Mouse (Mus musculus) brain, embryonic 18.5 days (tissue): ENCODE measurements around the gene Ccdc120.
"Not testable (repeated sequence)": the region's sequence is repeated elsewhere in the genome, so short reads cannot be mapped to it uniquely, and the experiment has no call there.

Experiments
- DNase-seq: peaks from one replicate; pipeline ENCODE4 v3.0.0-alpha.2; 2012; ENCODE audit warnings: low read depth, low spot score

Gene Ccdc120

DNA sequence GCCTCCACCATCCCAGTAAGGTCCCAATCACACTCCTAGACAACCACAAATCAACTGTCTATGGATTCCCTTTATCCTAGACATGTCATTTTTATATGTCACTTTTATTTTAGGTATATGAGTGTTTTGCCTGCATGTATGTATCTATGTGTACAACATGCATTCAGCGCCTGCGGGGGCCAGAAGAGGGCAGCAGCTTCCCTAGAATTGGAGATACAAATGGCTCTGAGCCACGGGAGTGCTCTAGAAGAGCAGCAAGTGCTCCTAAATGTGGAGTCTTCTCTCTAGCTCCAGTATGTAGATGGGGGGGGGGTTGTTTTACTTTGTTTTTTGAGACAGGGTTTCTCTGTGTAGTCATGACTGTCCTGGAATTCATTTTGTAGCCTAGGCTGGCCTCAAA lies 2.9 kb upstream of the Ccdc120 start:
- not testable (repeated sequence) for DNase-seq

DNA sequence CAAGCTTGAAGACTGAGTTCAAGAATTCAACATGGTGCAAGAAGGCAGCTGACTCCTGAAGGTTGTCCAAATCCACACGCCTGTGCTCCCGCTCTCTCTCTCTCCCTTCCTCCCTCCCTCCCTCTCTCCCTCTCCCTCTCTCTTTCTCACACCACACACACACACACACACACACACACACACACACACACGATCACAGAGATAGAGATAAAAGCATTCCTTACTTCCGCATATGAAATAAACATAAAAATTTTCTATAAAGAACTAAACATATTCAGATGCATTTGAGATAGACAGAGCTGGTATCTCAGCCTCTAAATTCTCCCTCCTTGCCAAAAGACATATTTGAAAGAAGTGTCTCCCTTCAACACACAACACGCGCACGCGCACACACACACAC lies 5.3 kb downstream of the Ccdc120 start:
- DNase-seq, result no peak

DNA sequence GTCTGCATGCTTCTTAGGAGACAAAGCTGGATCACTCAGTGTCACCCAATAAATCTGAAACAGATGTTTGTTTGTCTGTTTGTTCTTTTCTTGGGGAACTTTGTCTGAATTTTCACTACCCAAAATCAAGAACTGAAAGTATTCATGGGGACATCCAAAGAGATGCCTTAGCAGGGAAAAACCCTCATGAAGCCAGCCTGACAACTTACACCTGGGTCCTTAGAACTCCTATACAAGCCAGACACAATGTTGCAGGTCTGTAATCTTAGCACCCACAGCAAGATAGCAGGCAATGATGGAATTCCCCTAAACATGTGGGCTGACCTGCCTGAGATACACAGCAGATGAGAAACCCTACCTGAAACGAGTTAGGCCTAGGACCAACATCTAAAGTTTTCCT lies 5.8 kb downstream of the Ccdc120 start:
- DNase-seq, result no peak

DNA sequence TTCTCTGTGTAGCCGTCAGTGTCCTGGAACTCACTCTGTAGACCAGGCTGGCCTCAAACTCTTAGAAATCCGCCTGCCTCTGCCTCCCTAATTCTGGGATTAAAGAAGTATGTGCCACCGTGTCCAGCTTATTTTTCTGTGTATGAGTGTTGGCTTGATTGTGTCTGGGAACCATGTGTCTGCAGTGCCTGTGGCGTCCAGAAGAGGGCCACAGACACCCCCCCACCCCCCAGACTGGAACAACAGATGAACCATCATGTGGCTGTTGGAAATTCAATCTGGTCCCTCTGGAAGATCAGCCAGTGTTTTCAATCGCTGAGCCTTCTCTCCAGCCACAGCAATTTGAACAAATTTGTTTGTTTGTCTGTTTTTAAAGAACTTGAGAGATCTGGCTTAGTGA lies 7.2 kb downstream of the Ccdc120 start:
- DNase-seq, result no peak

DNA sequence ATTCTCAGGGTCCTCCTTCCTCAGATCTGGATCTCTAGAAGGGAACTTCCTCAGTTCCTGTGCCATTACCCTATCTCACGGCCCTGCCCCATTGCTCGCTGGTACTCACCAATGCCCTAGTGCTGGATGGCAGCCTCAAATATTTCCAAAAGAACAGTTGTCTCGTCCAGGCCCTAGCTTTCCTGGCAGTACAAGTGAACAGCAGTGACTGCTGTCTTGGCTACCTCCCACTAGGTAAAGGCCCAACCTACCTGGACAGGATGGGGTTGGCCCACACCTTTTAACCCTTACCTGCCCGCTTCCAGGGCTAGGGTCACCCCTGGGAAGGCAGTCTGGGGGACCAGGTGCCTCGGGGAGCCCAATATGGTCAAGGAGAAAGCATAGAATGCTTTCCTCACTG lies 9.6 kb downstream of the Ccdc120 start:
- no peak for DNase-seq

DNA sequence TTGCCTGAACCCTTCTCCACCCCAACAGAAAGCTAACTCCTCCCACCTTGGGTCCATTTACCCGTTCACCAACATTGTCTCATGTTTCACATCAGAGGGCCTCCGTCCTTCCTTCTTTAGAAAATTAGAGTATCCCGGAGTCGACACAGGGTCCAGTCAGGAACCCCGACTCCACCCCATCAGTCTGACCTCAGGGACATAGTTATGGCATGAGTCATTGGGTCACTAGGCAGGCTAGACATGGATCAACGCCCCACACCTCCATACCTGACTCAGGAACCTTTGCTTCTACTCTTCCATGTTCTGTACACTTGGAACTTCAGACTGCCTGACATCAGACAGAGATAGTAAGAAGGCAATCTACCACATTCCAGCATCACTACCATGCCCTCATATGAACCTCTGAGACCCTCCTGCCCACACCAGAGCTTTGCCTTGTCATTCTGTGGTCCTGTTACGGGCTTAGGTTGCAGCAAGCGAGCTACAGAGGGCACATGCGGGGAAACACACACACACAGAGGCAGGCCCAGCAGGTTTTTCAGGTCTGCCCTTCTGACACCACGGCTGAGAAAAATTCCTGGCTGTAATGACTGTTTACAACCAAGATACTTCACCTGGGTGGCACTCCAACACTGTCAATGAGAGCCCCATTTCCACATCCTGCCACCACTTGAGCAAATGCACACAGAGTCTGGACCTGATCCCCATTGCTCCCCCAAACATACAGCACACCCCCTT lies 10.5 kb downstream of the Ccdc120 start:
- DNase-seq, result no peak

DNA sequence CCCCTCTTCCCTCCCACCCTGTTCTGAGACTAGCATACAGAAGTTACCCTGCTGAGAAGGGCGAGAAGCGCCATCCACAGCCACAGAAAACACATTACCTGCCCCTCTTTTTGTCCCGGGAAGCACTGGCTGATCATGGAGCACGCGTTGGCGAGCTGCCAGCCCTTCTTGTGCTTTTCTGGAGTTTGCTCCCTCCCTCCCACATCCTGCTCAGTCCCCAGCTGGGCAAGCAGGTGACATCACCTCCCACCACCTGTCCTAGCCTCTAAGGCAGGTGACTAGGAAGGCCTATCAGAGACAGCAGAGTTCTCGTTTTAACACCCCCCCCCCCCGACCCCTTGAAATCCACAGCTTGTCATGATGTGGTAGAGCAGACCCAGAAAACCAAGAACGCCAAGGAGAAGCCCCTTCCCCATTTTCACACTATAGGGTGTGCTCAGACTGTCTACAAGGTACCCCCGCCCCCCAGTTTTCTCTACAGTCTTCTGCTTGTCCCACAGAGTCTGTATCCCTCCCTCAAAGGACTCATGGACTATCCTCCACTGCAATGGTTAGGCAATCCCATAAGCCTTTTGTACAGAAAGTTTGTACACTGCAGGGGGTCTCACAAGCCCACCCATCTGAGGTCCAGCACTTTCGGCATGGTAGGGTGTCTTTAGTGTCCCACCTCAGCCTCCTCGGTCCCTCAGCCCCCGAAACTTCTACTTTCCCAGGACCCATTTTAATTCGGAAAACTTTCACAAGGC lies 11.2 kb downstream of the Ccdc120 start:
- no peak for DNase-seq

DNA sequence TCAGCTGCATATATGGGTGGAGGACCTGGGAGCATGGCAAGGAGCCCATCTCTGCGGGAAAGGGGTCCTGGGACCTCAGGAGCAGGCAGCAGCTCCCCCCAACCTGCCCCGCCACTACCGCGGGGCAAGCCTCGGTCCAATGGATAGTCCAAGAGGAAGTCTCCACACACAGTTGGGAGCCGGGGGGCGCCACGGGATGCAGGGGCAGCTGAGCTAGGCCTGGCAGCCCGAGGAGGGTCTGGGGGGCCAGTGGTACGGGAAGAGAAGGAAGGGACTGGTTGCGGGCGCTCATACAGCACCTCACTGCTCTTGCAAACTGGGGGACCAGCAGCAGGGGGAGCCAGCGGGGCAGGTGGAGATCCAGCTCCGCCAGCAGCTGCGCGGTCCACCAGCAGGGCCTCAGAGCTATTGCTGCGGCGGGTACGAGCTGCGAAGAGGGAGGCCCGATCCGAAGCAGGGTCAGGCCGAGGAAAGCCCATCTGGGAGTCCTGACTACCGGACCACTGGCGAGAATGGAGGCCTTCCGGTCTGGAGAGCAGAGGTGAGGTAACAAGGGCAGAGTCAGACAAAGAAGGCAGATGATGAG lies 17.0 kb downstream of the Ccdc120 start:
- DNase-seq, result no peak

DNA sequence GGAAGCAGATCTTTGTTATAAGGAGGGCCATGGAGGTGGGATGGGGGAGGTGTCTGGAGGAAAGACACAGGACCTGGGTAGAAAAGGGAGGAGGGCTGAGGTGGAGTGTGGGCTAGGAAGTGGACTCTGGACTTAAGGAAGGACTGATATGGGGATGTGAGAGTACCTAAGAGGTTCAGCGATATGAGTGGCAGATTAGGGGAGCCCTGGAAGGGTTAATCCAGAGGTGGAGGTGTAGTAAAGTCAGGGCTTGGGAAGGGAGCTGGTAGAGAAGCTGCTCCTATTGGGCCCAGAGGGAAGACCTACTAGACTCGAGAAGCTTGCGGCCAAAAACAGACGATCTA lies 21.8 kb downstream of the Ccdc120 start:
- DNase-seq, result no peak

DNA sequence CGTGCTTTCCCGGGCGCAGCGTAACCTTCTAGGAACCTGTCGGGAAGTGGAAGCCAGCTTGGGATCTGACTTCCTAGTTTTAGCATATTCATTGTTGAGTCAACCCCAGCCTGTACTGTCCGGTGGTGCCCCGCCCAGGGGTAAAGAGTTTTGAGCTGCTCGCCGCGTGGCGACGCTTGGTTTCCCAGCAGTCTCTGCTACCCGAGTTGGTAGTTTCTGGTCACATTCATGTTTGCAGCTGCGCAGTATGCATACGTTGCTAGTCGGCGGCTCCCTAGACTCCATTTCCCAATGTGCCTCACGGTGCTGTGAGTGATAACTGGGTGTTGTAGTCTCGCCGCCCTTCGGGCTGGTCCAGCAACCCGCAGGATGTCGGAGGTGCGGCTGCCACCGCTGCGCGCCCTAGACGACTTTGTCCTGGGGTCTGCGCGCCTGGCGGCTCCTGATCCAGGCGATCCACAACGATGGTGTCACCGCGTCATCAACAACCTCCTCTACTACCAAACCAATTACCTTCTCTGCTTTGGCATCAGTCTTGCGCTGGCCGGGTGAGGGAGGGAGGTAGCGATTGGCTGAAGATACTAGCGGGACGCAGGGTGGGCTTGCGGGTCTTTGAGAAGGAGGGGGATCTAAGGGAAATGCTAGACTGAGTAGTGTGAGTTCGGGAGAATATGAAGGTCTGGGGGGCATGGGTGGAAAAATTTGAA lies 22.3 kb downstream of the Ccdc120 start, which contains the start of gene Praf2:
Praf2 (plus strand) TSS at position 225 of the 707 bp plus-strand sequence.
- peak; percentile 74 for DNase-seq

DNA sequence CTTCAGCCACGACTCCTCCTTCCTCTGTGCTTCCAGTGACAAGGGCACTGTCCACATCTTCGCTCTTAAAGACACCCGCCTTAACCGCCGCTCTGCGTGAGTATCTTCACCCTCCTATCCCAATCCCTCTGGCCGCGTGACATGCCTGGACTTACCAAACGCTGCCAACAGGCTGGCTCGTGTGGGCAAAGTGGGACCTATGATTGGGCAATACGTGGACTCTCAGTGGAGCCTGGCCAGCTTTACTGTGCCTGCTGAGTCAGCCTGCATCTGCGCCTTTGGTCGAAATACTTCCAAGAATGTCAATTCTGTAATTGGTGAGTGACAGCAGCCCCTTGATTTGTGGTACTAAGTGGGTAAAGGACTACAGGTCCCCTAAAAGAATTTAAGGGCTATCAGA lies 23.5 kb downstream of the Ccdc120 start:
- DNase-seq, result no peak

DNA sequence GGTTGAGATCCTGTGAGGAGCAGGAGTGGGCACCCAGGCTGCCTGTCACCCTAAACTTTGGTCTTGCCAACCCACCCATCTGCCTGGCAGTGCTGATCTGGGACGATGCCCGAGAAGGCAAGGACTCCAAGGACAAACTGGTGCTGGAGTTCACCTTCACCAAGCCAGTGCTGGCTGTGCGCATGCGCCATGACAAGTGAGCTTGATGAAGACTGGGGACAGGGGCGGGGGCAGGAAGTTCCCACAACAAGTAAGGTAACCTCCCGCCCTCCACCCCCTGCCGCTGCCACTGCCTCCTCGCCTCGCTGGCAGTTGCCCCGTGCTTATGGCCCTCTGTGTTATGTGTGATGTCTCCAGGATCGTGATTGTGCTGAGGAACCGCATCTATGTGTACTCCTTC lies 24.9 kb downstream of the Ccdc120 start:
- no peak for DNase-seq

DNA sequence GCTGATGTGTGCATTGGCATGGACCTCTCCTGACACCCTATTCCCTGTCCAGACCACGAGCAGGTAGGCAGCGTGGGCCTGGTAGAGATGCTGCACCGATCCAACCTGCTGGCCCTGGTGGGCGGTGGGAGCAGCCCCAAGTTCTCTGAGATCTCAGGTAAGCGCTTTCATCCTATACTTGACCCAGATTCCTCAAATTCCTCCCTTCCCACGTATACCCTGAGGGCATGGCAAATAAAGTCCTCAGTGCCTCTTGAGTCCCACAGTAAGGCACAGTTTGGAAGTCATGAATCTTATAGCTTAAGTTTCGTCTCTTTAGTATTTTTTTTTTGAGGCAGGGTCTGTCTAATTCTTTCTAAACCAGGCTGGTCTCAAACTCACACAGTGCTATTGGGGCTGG lies 26.6 kb downstream of the Ccdc120 start:
- DNase-seq, result no peak

DNA sequence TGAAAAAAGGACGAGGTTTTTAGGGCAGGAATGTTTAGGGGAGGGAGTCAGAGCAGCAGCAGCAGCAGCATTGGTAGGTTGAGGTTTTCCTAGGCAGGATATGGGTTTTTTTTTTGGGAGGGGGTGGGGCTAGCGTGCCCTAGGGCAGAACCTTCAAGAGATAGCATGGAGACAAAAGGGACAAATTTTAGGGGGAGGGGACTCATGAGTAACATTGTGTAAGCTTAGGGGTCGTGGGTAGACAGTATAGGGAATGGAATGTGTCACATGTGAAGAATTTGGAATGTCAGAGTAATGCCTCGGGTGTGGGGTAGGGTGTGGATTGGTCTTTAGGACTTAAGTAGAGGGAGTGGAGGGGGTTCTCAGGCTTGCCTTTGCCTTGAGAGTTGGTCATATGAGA lies 28.0 kb downstream of the Ccdc120 start:
- DNase-seq, result no peak

DNA sequence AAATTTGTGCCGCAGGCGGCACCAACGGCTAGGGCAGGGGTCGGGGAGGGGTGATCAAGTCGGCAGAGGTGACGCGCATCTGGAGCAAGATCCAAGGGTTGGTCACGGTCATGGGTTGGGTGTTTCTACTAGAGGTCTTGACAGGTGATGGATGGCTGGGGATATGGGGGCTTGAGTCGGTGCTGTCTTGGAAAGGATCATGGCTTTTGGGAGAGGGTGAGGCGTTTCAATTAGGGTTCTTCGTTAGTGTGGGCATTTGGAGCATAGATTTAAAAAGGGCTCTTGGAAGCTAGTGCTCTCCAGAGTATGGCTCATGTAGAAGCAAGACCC lies 28.5 kb downstream of the Ccdc120 start:
- no peak for DNase-seq

DNA sequence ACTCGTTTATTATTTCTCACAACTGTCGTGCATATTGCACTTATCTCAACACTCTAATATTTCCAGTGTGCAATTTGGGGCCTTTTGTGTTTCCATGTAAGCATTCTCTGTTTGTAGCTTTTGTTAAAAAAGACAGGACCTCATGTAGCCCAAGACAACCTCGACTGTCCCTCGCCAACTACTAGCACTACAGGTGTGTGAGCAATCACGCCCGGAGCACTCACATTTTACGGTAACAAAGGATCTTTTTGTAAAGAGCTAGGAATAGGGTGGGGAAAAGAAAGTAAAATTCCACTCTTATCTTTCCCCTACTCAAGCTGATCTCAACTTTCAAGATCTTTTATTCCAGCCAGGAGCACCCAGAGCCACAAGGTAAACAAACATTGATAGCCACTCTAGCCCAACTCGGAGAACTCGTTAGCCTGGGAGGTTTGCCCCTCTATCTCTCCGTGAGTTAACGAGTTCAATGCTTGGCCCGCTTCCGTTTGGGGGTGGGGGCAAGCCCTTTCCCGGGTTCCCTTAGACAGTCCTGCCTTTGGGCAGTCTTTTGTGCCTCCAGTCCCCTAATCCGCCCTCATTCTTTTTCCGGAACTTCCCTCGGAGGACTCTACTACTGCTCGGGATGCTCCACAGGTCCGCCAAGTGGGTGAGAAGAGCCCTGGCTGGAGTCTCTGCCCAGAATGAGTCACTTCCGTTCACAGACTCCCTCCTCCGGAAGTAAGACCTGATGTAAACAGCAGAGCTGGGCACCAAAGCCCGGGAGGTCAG lies 29.0 kb downstream of the Ccdc120 start, which contains the start of gene Gm45208:
Gm45208 (plus strand) TSS at position 732 of the 768 bp plus-strand sequence.
- peak; percentile 58 for DNase-seq

DNA sequence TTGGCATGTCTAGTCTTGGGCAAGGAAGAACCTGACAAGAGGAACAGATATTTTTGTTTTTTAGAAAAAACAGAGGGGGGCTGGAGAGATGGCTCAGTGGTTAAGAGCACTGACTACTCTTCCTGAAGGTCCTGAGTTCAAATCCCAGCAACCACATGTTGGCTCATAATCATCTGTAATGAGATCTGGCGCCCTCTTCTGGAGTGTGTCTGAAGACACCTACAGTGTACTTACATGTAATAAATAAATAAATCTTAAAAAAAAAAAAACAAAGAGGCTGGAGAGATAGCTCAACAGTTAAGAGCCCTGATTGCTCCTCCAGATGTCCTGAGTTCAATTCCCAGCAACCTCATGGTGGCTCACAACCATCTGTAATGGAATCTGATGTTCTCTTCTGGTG lies 34.6 kb downstream of the Ccdc120 start:
- not testable (repeated sequence) for DNase-seq

DNA sequence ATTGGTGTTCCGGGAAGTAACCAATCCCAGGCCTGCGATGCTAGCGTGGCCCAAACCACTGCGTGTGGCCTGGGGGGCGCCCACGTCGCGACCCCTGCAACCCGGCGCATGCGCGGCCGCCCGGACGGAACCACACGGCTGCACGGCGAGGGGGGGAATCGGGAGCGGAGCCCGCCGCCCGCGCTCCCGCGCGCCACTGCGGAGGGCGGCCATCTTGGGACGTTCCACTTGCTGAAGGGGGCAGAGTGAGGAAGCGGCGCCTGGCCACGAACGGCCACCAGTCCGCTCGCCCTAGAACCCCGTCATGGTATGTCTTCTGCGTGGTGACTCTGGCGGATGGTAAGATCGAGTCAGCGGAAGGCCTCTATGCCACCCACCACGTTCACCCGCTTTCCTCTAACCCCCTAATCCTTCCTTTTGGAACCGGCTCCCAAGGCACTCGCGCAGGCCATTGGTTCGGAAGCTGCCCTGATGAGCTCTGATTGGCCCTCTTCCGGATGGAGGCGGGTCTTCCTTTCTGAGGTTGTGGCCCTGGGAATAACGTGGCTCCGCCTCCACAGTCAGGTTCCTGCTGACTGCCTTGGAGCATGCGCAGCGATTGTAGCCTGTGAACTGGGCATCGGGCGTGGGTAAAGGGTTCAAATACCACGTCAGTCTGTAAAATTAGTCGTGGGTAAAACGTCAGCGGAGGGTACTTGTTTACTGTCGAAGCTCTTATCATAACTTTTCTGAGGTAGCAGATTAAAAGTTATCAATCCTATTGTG lies 36.4 kb downstream of the Ccdc120 start, which contains the start of gene Wdr45:
Wdr45 (plus strand) TSS at position 199 of the 765 bp plus-strand sequence.
- peak; percentile 89 for DNase-seq

DNA sequence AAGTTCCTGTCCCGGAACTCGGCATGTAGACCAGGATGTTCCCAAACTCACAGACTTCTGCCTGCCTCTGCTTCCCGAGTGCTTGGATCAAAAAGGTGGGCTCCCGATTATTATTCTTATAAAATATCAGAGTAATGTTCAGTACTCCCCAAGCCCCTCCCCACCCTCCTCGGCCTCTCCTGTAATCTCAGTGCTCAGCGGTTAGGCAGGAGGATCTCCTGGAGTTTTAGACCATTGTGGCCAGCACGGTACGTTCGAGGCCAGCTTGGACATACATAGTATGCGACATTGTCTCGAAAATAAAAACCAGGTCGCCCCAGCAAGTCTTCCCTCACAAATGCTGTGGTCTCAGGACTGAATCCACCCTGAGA lies 37.0 kb downstream of the Ccdc120 start:
- DNase-seq, result not testable (repeated sequence)

DNA sequence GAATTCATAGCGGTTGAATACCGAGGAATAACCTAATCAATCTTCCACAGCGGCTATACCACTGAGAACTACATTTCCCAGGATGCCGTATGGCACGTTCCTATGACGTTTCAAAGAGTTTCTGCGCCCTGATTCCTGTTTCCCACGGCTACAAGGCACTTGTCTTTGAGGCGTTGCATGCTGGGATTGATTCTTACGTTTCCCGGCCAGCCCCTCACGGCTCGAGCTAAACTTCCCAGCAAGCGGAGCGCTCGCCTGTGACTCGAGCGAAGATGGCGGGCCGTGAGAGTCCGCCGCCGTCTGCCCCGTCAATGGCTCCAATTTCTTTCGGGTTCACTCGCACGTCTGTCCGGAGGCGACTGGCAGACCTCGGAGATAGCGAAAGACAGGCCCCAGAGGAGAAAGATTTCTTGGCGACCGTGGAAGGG lies 53.7 kb downstream of the Ccdc120 start, which contains the start of gene Gpkow:
Gpkow (plus strand) TSS at position 178 of the 428 bp plus-strand sequence.
- peak; percentile 86 for DNase-seq

DNA sequence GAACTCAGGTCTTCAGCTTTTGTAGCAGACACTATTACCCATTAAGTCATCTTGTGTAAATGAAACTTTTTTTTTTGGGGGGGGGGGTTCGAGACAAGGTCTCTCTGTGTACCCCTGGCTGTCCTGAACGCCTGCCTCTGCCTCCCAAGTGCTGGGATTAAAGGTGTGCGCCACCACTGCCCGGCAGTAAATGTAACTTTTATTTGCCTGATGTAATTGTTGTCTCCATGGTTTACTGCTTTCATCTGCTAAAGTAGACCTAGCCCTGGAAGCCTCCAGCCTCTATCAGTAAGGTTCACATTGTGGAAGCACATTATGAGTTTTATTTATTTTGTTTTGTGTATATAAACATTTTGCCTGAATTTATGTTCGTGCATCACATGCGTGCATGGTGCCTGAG lies 54.2 kb downstream of the Ccdc120 start:
- no peak for DNase-seq
